Mouse (Mus musculus) inflammation-experienced regulatory T-cells, adult 6 months (primary cell): ENCODE measurements around the gene Tspan5. TPM values are rescaled to one million over a fixed set of nuclear protein-coding genes. Genes with fewer than 3 reads are reported as not detected.

ENCODE experiments used
- ATAC-seq: one replicate; pipeline ENCODE4 v1.8.0; 2017
- polyA plus RNA-seq, 3 experiments: library from polyadenylated mRNA; unstranded; fragments of 100-300 nt; shearing (Covaris generic); gene quantifications; one replicate each; pipeline ENCODE4 v1.2.1; 2017

Tspan5 gene
- polyA plus RNA-seq, 3 experiments from 2014 or later, result 4.1 to 11.4 (median 8.2) TPM

GRCm38 (mm10) chr3:138849755-138850301 is 107.8 kb downstream of the Tspan5 start:
- ATAC-seq, result no peak

- ATAC-seq, result no peak
Measured at GRCm38 (mm10) chr3:138851876-138852275, 109.9 kb downstream of the Tspan5 start.

- ATAC-seq, result no peak
Measured at GRCm38 (mm10) chr3:138852982-138853689, 111.1 kb downstream of the Tspan5 start.

GRCm38 (mm10) chr3:138853996-138854836 is 112.2 kb downstream of the Tspan5 start:
- no peak for ATAC-seq

GRCm38 (mm10) chr3:138855387-138855786 is 113.4 kb downstream of the Tspan5 start:
- no peak for ATAC-seq

GRCm38 (mm10) chr3:138856946-138857345 is 115.0 kb downstream of the Tspan5 start:
- no peak for ATAC-seq

- no peak for ATAC-seq
Measured at GRCm38 (mm10) chr3:138857805-138858546, 116.0 kb downstream of the Tspan5 start.

- no peak for ATAC-seq
Measured at GRCm38 (mm10) chr3:138858649-138859048, 116.7 kb downstream of the Tspan5 start.

- ATAC-seq, result no peak
Measured at GRCm38 (mm10) chr3:138859166-138859565, 117.2 kb downstream of the Tspan5 start.

- no peak for ATAC-seq
Measured at GRCm38 (mm10) chr3:138859666-138860065, 117.7 kb downstream of the Tspan5 start.

GRCm38 (mm10) chr3:138860257-138860760 is 118.3 kb downstream of the Tspan5 start:
- no peak for ATAC-seq

GRCm38 (mm10) chr3:138861032-138861431 is 119.0 kb downstream of the Tspan5 start:
- no peak for ATAC-seq

GRCm38 (mm10) chr3:138861589-138861988 is 119.6 kb downstream of the Tspan5 start:
- no peak for ATAC-seq

GRCm38 (mm10) chr3:138864166-138864648 is 122.2 kb downstream of the Tspan5 start:
- ATAC-seq, result peak; percentile 41

GRCm38 (mm10) chr3:138865271-138865670 is 123.3 kb downstream of the Tspan5 start:
- no peak for ATAC-seq

GRCm38 (mm10) chr3:138867149-138867848 is 125.3 kb downstream of the Tspan5 start:
- ATAC-seq, result peak; percentile 44

- no peak for ATAC-seq
Measured at GRCm38 (mm10) chr3:138868409-138868808, 126.4 kb downstream of the Tspan5 start.

- no peak for ATAC-seq
Measured at GRCm38 (mm10) chr3:138875282-138875681, 133.3 kb downstream of the Tspan5 start.

GRCm38 (mm10) chr3:138875936-138876335 is 133.9 kb downstream of the Tspan5 start:
- no peak for ATAC-seq

GRCm38 (mm10) chr3:138876418-138876817 is 134.4 kb downstream of the Tspan5 start:
- ATAC-seq, result no peak

GRCm38 (mm10) chr3:138876931-138877361 is 135.0 kb downstream of the Tspan5 start:
- ATAC-seq, result peak; percentile 90

- peak; percentile 24 for ATAC-seq
Measured at GRCm38 (mm10) chr3:138877741-138878140, 135.7 kb downstream of the Tspan5 start.
